Mouse (Mus musculus): ENCODE measurements at regions not wholly inside any gene's neighbourhood (a gene's known extent, or its start where the extent isn't known, plus 50 kb on each side); places are given as distances from the start of the nearest gene placed in this dataset.

GRCm38 (mm10) chr11:27096615-27097014 lies 502.8 kb upstream of the Vrk2 start:
- TF ChIP-seq POLR2A (IDR thresholded peaks at IDR 0.05; ENCODE audit: low read depth, low read length) (no peak), KAT2A (IDR thresholded peaks at IDR 0.05; ENCODE audit: insufficient replicate concordance, low read length) (no peak), CHD2 (IDR thresholded peaks at IDR 0.05; ENCODE audit: low read length) (no peak)

Measured in CH12.LX (cell line).